Mouse (Mus musculus) embryonic facial prominence, embryonic 12.5 days (tissue): ENCODE data around the gene Gm12253. TPM values are rescaled to one million over a fixed set of nuclear protein-coding genes. Genes with fewer than 3 reads are reported as not detected.

Source experiments
- polyA plus RNA-seq: library from polyadenylated mRNA; unstranded; fragments of >200 nt; fragmentation: Nextera tagmentation; extraction: Ambion mirVana; gene quantifications from 2 replicates; pipeline ENCODE4 v1.2.1, GENCODE M21; 2016

The Gm12253 gene
- polyA plus RNA-seq, 1 experiment from 2014 or later: not detected

Other genes starting within 250 kb of the Gm12253 start
- 2.7 and 2.9 TPM in 2 replicates for gene Igtp, start 233.0 kb upstream of the Gm12253 start, polyA plus RNA-seq
- gene Irgm2, start 232.9 kb upstream of the Gm12253 start, polyA plus RNA-seq: 0.56 and 1.2 TPM in 2 replicates
- gene 4930438A08Rik, start 157.8 kb upstream of the Gm12253 start, polyA plus RNA-seq: 0.08 TPM in 1 of 2 replicates, not detected in the other
- gene Zfp692, start 125.5 kb upstream of the Gm12253 start, polyA plus RNA-seq: 27.4 and 29.7 TPM in 2 replicates
- 38.7 and 40.8 TPM in 2 replicates for gene Zfp672, start 102.2 kb upstream of the Gm12253 start, polyA plus RNA-seq
- gene Sh3bp5l, start 101.8 kb upstream of the Gm12253 start, polyA plus RNA-seq: 38.2 and 40.6 TPM in 2 replicates
- not detected in 2 replicates for gene Lypd8, start 53.5 kb upstream of the Gm12253 start, polyA plus RNA-seq
- gene 1810065E05Rik, start 11.4 kb upstream of the Gm12253 start, polyA plus RNA-seq: not detected in 2 replicates
- gene Lypd9, start 20.4 kb downstream of the Gm12253 start, polyA plus RNA-seq: not detected in 2 replicates
- gene Olfr30, start 29.7 kb downstream of the Gm12253 start, polyA plus RNA-seq: not detected in 2 replicates
- not detected in 2 replicates for gene Olfr332, start 60.0 kb downstream of the Gm12253 start, polyA plus RNA-seq
- gene Olfr331, start 70.0 kb downstream of the Gm12253 start, polyA plus RNA-seq: not detected in 2 replicates
- gene Olfr330, start 102.3 kb downstream of the Gm12253 start, polyA plus RNA-seq: not detected in 2 replicates
- gene Olfr329-ps, start 113.9 kb downstream of the Gm12253 start, polyA plus RNA-seq: not detected in 2 replicates
- 0.08 TPM in 1 of 2 replicates, not detected in the other for gene Olfr328, start 123.1 kb downstream of the Gm12253 start, polyA plus RNA-seq
- not detected in 2 replicates for gene Olfr224, start 138.0 kb downstream of the Gm12253 start, polyA plus RNA-seq
- gene Olfr325, start 145.2 kb downstream of the Gm12253 start, polyA plus RNA-seq: not detected in 2 replicates
- gene Olfr324, start 162.6 kb downstream of the Gm12253 start, polyA plus RNA-seq: not detected in 2 replicates
- not detected in 2 replicates for gene 2210407C18Rik, start 183.5 kb downstream of the Gm12253 start, polyA plus RNA-seq
- not detected in 2 replicates for gene Olfr323, start 197.9 kb downstream of the Gm12253 start, polyA plus RNA-seq
- gene Trim58, start 207.9 kb downstream of the Gm12253 start, polyA plus RNA-seq: 0.26 and 0.60 TPM in 2 replicates
- not detected in 2 replicates for gene Olfr322, start 226.2 kb downstream of the Gm12253 start, polyA plus RNA-seq
- gene Olfr320, start 248.5 kb downstream of the Gm12253 start, polyA plus RNA-seq: not detected in 2 replicates